Mouse (Mus musculus) forebrain, embryonic 14.5 days (tissue): Measurements from ENCODE around the gene Ccdc88b. TPM values are rescaled to one million over a fixed set of nuclear protein-coding genes. Genes with fewer than 3 reads are reported as not detected.

ENCODE experiments used
- ATAC-seq: fragments of 200-750 bp; cut with Nextera tagmentation; 2 replicates; pipeline ENCODE4 v1.8.0; 2017; ENCODE audit warnings: mild to moderate bottlenecking, moderate library complexity
- DNase-seq: peaks from one replicate; pipeline ENCODE4 v3.0.0-alpha.2; 2015; ENCODE audit warnings: low spot score
- H3K27ac ChIP-seq: fragments of 300-500 bp; sonication (generic); 2 replicates; pipeline ENCODE4 v1.5.1; 2014; ENCODE audit warnings: low read depth, mild to moderate bottlenecking, control low read depth, low read length, moderate library complexity
- H3K27me3 ChIP-seq: fragments of 300-500 bp; sonication (generic); replicated peaks from 2 replicates; pipeline ENCODE4 v1.6.1; 2014; ENCODE audit warnings: low read length, control low read depth, mixed read lengths; ENCODE audit not compliant: control insufficient read depth, insufficient read depth
- H3K36me3 ChIP-seq: fragments of 300-500 bp; sonication (generic); 2 replicates; pipeline ENCODE4 v1.6.1; 2014; ENCODE audit warnings: low read length, control low read depth; ENCODE audit not compliant: control insufficient read depth, insufficient read depth
- H3K4me1 ChIP-seq: fragments of 300-500 bp; sonication (generic); 2 replicates; pipeline ENCODE4 v1.6.1; 2014; ENCODE audit warnings: antibody characterized with exemption, low read length, control low read depth; ENCODE audit not compliant: control insufficient read depth, insufficient read depth
- H3K4me2 ChIP-seq: fragments of 300-500 bp; sonication (generic); 2 replicates; pipeline ENCODE4 v1.6.1; 2014; ENCODE audit warnings: mild to moderate bottlenecking, control low read depth, low read length
- H3K4me3 ChIP-seq: fragments of 300-500 bp; sonication (generic); 2 replicates; pipeline ENCODE4 v1.5.1; 2014; ENCODE audit warnings: low read depth, low read length, control low read depth
- H3K9ac ChIP-seq: fragments of 300-500 bp; sonication (generic); 2 replicates; pipeline ENCODE4 v1.6.1; 2014; ENCODE audit warnings: mild to moderate bottlenecking, low read length, control low read depth, moderate library complexity
- H3K9me3 ChIP-seq: fragments of 300-500 bp; sonication (generic); replicated peaks from 2 replicates; pipeline ENCODE4 v1.6.1; 2016; ENCODE audit warnings: low read length, control low read depth, mixed read lengths; ENCODE audit not compliant: control insufficient read depth
- WGBS: fragments of 180-500 bp; shearing (Covaris S2); extraction: QIAGEN DNeasy Blood & Tissue Kit; methylation state at CpG from one replicate; pipeline ENCODE4 v1.1.7; 2014; 5-methylcytosine and 5-hydroxymethylcytosine counted together
- microRNA-seq: library from miRNA; unstranded; fragments of <30 nt; microRNA quantifications from one replicate; pipeline ENCODE4, GENCODE M21; 2016
- polyA plus RNA-seq: library from polyadenylated mRNA; unstranded; fragments of >200 nt; fragmentation: Nextera tagmentation; extraction: Ambion mirVana; gene quantifications from 2 replicates; pipeline ENCODE4 v1.2.1, GENCODE M21; 2014

Gene Ccdc88b
- polyA plus RNA-seq, 1 experiment from 2014 or later = 0.37 TPM

DNA sequence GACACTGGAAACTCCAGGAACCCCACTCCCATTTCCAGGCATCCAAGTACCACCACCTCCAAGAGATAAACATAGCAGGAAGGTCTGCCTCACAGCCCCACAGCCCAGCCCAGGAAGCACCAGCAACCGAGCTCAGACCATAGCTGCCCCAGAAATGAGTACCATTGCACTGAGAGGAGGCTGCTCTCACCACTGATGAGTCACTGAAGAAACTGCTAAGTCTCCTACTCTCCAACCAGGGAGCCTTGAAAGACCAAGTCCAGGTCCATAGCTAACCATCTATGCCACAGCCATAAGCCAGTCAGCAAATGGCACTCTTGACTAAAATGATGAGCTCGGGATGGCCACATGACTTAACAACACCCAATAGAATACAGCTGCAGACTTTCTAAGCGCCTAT lies 31.4 kb downstream of the Ccdc88b start:
- 82% methylated on average over 3 of the region's 3 CpGs for WGBS
- no peak for ATAC-seq
- H3K9me3 ChIP-seq = no peaks in the 10 kb centered on the region

DNA sequence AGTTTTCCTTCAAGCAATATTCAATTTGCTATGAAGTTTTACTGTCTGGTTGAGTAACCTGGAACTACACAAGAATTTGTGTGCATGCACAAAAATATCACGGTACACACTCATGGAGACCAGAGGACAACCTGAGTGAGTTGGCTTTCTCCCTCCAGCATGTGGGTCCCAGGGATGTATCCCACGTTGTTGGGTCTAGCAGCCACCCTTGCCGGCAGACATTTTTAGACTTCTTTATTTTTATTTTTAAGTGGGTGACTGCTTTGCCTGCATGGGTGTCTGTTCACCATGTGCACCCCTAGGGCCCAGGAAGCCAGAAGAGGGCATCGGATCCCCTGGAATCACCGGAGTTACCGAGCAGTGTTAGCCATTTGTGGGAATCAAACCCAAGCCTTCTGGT lies 32.6 kb downstream of the Ccdc88b start:
- no peak for ATAC-seq
- no peak overlapping the region for H3K4me3 ChIP-seq
- H3K4me2 ChIP-seq = no peak overlapping the region
- H3K4me1 ChIP-seq = 0 out of 2 replicates have a peak, but pooled peaks cover 3% of the 10 kb centered on the region
- H3K27ac ChIP-seq = no peak overlapping the region
- WGBS = 90% methylated on average over 6 of the region's 6 CpGs
- no peaks in the 10 kb centered on the region for H3K36me3 ChIP-seq
- peaks cover 22% of the 10 kb centered on the region for H3K27me3 ChIP-seq
- no peak for DNase-seq
- no peak overlapping the region for H3K9ac ChIP-seq
- no peaks in the 10 kb centered on the region for H3K9me3 ChIP-seq

More for the DNA sequence above, 31.4 kb downstream of the Ccdc88b start:
- no peak overlapping the region for H3K4me3 ChIP-seq
- H3K27me3 ChIP-seq = peaks cover 34% of the 10 kb centered on the region
- no peaks in the 10 kb centered on the region for H3K36me3 ChIP-seq
- 0 out of 2 replicates have a peak, but pooled peaks cover 3% of the 10 kb centered on the region for H3K4me1 ChIP-seq
- no peak overlapping the region for H3K9ac ChIP-seq
- no peak for DNase-seq
- no peak overlapping the region for H3K4me2 ChIP-seq
- no peak overlapping the region for H3K27ac ChIP-seq

- 73% methylated on average over 13 of the region's 13 CpGs for WGBS
- Histone ChIP-seq H3K27ac (no peak overlapping the region), H3K36me3 (no peaks in the 10 kb centered on the region)
Measured at GRCm38 (mm10) chr19:6820538-6821195, 37.3 kb downstream of the Ccdc88b start.

GRCm38 (mm10) chr19:6819143-6819827 lies 38.7 kb downstream of the Ccdc88b start:
- no peaks in the 10 kb centered on the region for H3K27me3 ChIP-seq
- H3K9ac ChIP-seq = no peak overlapping the region
- H3K9me3 ChIP-seq = no peaks in the 10 kb centered on the region
- DNase-seq (no peak), ATAC-seq (no peak)
- H3K4me1 ChIP-seq = no peaks in the 10 kb centered on the region
- H3K36me3 ChIP-seq = no peaks in the 10 kb centered on the region
- no peak overlapping the region for H3K4me2 ChIP-seq
- no peak overlapping the region for H3K27ac ChIP-seq
- 38% methylated on average over 10 of the region's 10 CpGs for WGBS
- no peak overlapping the region for H3K4me3 ChIP-seq

More at GRCm38 (mm10) chr19:6820538-6821195, 37.3 kb downstream of the Ccdc88b start:
- Histone ChIP-seq H3K4me1 (no peaks in the 10 kb centered on the region), H3K4me3 (no peak overlapping the region), H3K4me2 (no peak overlapping the region), H3K9ac (no peak overlapping the region), H3K9me3 (no peaks in the 10 kb centered on the region), H3K27me3 (no peaks in the 10 kb centered on the region)
- ATAC-seq (no peak), DNase-seq (no peak)

DNA sequence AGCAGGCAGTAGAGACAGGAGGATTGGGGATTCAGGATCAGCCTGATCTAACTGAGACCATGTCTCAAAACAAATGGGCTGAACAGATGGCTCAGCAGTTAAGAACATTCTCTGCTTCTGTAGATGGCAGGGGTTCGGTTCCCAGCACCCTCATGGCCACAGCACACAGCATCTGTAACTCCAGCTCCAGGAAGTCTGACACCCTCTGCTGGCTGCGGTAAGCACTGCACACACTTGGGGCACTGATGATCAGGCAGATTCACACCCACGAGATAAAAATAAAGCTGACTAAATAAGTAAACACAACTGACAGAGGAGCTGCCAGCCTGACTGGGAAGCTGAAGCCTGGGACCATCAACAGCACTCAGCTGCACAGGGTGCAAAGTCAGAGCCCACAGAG lies 43.1 kb downstream of the Ccdc88b start:
- no peak for ATAC-seq
- 93% methylated on average over 3 of the region's 3 CpGs for WGBS

GRCm38 (mm10) chr19:6814366-6814765 lies 43.6 kb downstream of the Ccdc88b start:
- 34% methylated on average over 4 of the region's 4 CpGs for WGBS
- H3K27ac ChIP-seq = no peak overlapping the region
- ATAC-seq (no peak), DNase-seq (no peak)
- H3K9ac ChIP-seq = no peak overlapping the region
- H3K4me1 ChIP-seq = no peaks in the 10 kb centered on the region
- no peak overlapping the region for H3K4me3 ChIP-seq
- H3K4me2 ChIP-seq = no peak overlapping the region
- H3K9me3 ChIP-seq = no peaks in the 10 kb centered on the region
- H3K36me3 ChIP-seq = no peaks in the 10 kb centered on the region
- no peaks in the 10 kb centered on the region for H3K27me3 ChIP-seq

More for the DNA sequence above, 43.1 kb downstream of the Ccdc88b start:
- H3K9me3 ChIP-seq = no peaks in the 10 kb centered on the region
- H3K4me3 ChIP-seq = no peak overlapping the region
- no peak for DNase-seq
- H3K27ac ChIP-seq = no peak overlapping the region
- no peak overlapping the region for H3K4me2 ChIP-seq
- no peaks in the 10 kb centered on the region for H3K4me1 ChIP-seq
- no peak overlapping the region for H3K9ac ChIP-seq
- no peaks in the 10 kb centered on the region for H3K27me3 ChIP-seq
- H3K36me3 ChIP-seq = no peaks in the 10 kb centered on the region

Small RNA genes lying within 50 kb of the gene (microRNA-seq; reads per million reads assigned to microRNA genes)
- not detected for gene Mir5046

Other genes with a start within 250 kb of the Ccdc88b start
- 3.0 and 7.0 TPM in 2 replicates for gene Rps6ka4, start 17.6 kb downstream of the Ccdc88b start, polyA plus RNA-seq
- gene Trmt112, start 51.5 kb upstream of the Ccdc88b start, polyA plus RNA-seq = 125 and 150 TPM in 2 replicates
- gene Prdx5, start 51.9 kb upstream of the Ccdc88b start, polyA plus RNA-seq = 229 and 233 TPM in 2 replicates
- 6.3 and 7.0 TPM in 2 replicates for gene Esrra, start 63.6 kb upstream of the Ccdc88b start, polyA plus RNA-seq
- gene Catsperz, start 67.2 kb upstream of the Ccdc88b start, polyA plus RNA-seq = 0.45 and 1.1 TPM in 2 replicates
- gene Kcnk4, start 76.3 kb upstream of the Ccdc88b start, polyA plus RNA-seq = 0.77 and 0.98 TPM in 2 replicates
- 77.0 and 81.1 TPM in 2 replicates for gene Bad, start 83.7 kb upstream of the Ccdc88b start, polyA plus RNA-seq
- gene Gpr137, start 84.3 kb upstream of the Ccdc88b start, polyA plus RNA-seq = 38.1 and 45.0 TPM in 2 replicates
- gene Ppp1r14b, start 116.8 kb upstream of the Ccdc88b start, polyA plus RNA-seq = 180 and 194 TPM in 2 replicates
- 6.7 and 7.7 TPM in 2 replicates for gene Plcb3, start 118.3 kb upstream of the Ccdc88b start, polyA plus RNA-seq
- gene Fkbp2, start 122.3 kb upstream of the Ccdc88b start, polyA plus RNA-seq = 80.1 and 80.4 TPM in 2 replicates
- 24.5 and 28.4 TPM in 2 replicates for gene Vegfb, start 129.4 kb upstream of the Ccdc88b start, polyA plus RNA-seq
- 22.5 and 25.2 TPM in 2 replicates for gene Dnajc4, start 134.4 kb upstream of the Ccdc88b start, polyA plus RNA-seq
- 18.8 and 21.2 TPM in 2 replicates for gene Nudt22, start 137.9 kb upstream of the Ccdc88b start, polyA plus RNA-seq
- 14.4 and 15.2 TPM in 2 replicates for gene Trpt1, start 137.9 kb upstream of the Ccdc88b start, polyA plus RNA-seq
- 3.5 TPM in 2 replicates for gene Fermt3, start 161.3 kb upstream of the Ccdc88b start, polyA plus RNA-seq
- 278 and 287 TPM in 2 replicates for gene Stip1, start 181.8 kb upstream of the Ccdc88b start, polyA plus RNA-seq
- gene Macrod1, start 198.6 kb upstream of the Ccdc88b start, polyA plus RNA-seq = 4.0 and 4.8 TPM in 2 replicates
- gene Flrt1, start 247.5 kb upstream of the Ccdc88b start, polyA plus RNA-seq = 9.5 and 12.2 TPM in 2 replicates